Mouse (Mus musculus): Measurements from ENCODE around the gene Gmpr.

Gene Gmpr

DNA sequence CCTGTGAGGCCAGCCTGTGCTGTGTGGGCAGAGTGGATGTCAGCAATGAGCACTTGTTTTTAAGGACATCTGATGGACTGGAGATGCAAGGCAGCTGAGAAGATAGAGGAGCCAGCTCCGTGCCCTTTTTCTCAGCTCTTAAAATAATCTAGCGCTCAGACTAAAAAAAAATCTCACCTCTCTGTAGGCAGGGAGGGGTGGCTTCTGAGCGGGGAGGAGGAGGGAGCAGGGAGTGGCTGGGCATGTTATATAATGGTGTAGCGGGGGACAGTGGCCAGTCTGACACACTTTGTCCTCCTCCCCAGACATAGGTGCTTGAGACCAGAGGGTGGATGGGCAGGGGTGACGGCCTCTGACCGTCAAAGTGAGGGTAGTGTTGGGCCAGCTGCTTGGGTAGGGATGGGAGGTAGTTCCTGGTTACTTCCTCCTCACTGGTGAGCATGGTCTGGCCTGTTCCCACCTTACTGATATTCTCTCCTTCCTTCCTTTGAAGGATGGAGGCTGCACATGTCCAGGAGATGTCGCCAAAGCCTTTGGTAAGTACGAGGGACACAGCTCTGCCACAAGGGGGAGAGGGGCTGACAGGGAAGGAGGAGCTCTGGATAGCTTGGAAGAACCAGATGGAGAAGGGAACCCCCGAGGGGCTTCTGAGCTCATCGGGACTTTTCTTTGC, 31.4 kb downstream of the Gmpr start:
- no peak for DNase-seq (ENCODE audit: low read depth in 2 of 2, low spot score in 2 of 2)

DNA sequence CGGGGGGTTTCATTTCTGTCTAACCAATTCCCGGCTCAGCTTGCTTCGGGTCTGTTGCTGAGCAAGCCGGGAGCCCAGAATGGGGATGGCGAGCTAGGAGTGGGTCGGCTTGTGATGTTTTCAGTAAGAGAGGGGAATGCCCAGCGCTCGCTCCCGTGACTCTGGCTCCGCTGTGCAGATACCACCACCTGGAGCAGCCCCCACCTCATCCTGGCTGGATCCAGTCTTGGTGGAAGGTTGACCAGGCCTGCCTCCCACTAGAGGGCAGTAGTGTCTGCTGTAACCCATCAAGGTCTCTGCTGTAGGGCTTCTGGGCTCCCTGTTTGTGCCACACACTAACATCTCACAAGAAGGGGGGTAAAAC, 31.9 kb downstream of the Gmpr start:
- DNase-seq (ENCODE audit: low read depth in 2 of 2, low spot score in 2 of 2): peak in 1 of 2 experiments; percentile 6

DNA sequence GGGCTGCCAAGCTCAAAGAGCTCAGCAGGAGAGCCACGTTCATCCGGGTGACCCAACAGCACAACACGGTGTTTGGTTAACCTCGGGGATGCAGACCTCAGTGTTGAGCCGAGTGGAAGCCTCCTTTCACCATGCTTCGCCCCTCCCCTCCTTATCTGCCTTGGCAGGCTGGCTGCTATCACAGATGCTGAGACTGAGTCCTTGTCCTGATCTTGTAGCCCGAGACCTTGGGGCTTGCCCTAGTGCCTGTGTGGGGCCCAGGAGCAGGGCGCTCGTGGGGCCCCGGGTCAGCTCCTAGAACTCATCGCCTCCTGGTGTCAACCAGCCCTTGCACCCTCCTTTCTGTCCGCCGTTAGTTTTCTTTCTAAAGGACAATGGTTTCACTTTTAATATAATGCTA, 38.7 kb downstream of the Gmpr start:
- no peak for DNase-seq (ENCODE audit: low read depth in 2 of 2, low spot score in 2 of 2)

GRCm38 (mm10) chr13:45546946-45547345, 39.7 kb downstream of the Gmpr start:
- DNase-seq (ENCODE audit: low read depth in 2 of 2, low spot score in 2 of 2): no peak

- no peak for DNase-seq (ENCODE audit: low read depth in 2 of 2, low spot score in 2 of 2)
Measured at GRCm38 (mm10) chr13:45547549-45547948, 40.3 kb downstream of the Gmpr start.

- no peak for DNase-seq (ENCODE audit: low read depth in 2 of 2, low spot score in 2 of 2)
Measured at GRCm38 (mm10) chr13:45553674-45554073, 46.4 kb downstream of the Gmpr start.

DNA sequence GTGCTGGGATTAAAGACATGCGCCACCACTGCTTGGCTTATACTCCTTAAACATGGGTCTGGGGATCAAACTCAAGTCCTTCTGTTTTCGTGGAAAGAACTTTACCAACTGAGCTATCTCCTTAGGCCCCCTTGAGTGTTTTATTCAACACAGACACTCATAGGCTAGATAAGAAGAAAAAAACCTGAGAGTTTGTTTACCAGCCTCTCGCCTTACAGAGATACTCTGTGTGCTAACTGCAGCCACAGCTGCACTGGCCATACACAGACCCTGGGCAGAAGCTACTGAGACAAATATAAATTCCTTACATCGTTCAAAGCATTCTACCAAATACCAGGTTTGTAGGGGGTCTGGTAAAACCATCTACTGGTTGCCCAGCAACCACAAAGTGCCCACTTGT, 51.1 kb downstream of the Gmpr start:
- no peak for DNase-seq (ENCODE audit: low read depth in 2 of 2, low spot score in 2 of 2)

DNA sequence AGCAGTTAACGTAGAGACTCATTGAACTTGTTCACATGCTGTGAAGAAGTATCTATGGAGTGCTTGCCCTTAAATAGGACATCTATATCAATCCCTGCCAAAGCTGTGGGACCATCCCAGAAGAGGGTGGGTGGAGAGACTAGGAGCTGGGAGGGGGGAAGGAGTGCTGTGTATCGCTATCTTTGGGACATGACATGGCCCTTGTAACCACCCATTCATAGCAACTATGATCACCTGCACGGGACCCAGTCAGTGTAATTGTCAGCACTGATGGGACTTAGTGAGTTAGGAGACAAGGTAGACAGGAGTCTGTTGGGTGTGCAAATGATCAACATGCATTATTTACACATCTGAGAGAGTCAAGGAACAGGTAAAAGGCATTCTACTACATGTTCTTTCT, 52.0 kb downstream of the Gmpr start:
- no peak for DNase-seq (ENCODE audit: low read depth in 2 of 2, low spot score in 2 of 2)

DNA sequence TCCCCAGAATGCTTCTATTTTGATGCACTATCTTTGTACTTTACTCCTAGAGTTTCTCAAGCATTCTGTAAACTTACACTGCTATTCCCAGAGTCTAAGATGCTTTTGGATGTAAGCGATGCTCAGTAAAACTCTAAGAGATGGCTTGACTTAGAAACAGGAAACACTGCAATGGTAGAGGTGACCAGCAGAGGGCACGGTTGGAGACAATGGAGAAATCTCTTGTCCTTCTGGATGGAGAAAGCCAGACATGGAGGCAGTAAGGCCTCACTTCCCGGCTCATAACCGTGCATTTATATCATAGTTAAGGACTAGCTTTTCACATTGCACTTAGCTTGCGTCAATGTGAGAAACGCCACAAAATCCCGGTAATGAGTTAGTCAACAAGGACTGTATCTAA, 53.3 kb downstream of the Gmpr start:
- DNase-seq (ENCODE audit: low read depth in 2 of 2, low spot score in 2 of 2): no peak

GRCm38 (mm10) chr13:45562011-45562410, 54.8 kb downstream of the Gmpr start:
- DNase-seq (ENCODE audit: low read depth in 2 of 2, low spot score in 2 of 2): no peak

GRCm38 (mm10) chr13:45564946-45565345, 57.7 kb downstream of the Gmpr start:
- no peak for DNase-seq (ENCODE audit: low read depth in 2 of 2, low spot score in 2 of 2)

GRCm38 (mm10) chr13:45569932-45570331, 62.7 kb downstream of the Gmpr start:
- no peak for DNase-seq (ENCODE audit: low read depth in 2 of 2, low spot score in 2 of 2)

DNA sequence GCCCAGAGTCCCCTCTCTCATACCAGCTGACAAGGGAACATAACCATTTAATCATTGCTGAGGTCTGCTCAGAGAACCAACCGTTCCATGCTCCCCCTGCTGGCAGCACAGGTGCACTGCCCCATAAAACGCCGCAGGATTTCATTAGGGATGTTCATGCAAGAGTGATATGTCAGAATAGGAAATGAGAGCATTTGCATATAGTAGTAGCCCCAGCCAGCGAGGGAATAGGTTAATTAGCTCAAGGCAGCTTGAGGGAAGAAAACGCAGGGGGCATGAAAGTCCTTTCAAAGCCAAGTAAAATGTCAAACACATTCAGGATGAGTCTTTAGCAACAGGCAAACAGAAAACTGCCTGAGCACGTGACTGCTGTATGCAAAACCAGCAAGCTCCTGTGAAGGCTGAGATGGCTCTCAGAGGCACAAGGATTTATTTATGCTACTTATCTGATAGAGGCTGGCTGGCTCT, 64.6 kb downstream of the Gmpr start:
- peak; percentile 31 to 60 for DNase-seq (ENCODE audit: low read depth in 2 of 2, low spot score in 2 of 2)

GRCm38 (mm10) chr13:45572768-45573167, 65.5 kb downstream of the Gmpr start:
- DNase-seq (ENCODE audit: low read depth in 2 of 2, low spot score in 2 of 2): peak in 1 of 2 experiments; percentile 11

- no peak for DNase-seq (ENCODE audit: low read depth in 2 of 2, low spot score in 2 of 2)
Measured at GRCm38 (mm10) chr13:45576185-45576584, 68.9 kb downstream of the Gmpr start.

- DNase-seq (ENCODE audit: low read depth in 2 of 2, low spot score in 2 of 2): no peak
Measured at GRCm38 (mm10) chr13:45577366-45577765, 70.1 kb downstream of the Gmpr start.

DNA sequence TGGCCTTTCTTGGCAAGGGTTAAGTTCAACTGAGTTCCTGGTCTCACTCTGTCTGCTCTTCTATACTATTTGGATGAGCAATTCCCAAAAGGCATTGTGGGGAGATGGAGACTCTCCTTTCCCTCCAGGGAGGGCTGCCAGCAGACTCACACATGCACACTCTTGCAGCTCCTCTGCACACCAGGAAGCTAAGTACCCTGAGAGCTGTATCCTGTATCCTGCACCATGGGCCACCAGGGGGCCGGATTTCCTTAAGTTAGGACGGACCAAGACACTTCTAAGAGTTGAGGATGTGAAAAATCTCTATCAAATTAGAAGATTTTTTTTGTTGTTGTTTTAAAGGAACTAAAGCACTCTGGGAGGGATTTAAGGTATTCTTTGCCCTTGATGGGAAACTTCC, 70.5 kb downstream of the Gmpr start:
- DNase-seq (ENCODE audit: low read depth in 2 of 2, low spot score in 2 of 2): no peak

- DNase-seq (ENCODE audit: low read depth in 2 of 2, low spot score in 2 of 2): no peak
Measured at GRCm38 (mm10) chr13:45579751-45580150, 72.5 kb downstream of the Gmpr start.

DNA sequence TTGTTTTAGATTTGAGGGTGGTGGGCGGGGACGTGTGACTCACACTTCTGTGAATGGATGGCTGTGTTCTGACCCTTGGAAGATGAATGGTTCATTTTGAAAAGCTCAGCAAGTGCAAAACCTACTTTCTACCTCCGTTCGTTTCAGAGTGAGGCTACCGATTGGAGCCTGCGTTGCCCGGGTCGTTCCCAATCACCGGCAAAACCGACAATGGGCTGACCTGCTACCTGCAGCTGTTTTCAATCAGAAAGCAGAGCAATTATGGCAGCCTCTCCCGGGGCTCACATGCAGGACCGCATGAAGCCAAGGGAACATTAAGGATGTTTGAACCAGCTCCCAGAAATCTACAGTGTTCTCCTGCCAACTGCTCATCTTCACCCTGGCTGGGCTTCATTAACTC, 75.0 kb downstream of the Gmpr start:
- DNase-seq (ENCODE audit: low read depth in 2 of 2, low spot score in 2 of 2): no peak

GRCm38 (mm10) chr13:45583061-45583460, 75.8 kb downstream of the Gmpr start:
- no peak for DNase-seq (ENCODE audit: low read depth in 2 of 2, low spot score in 2 of 2)

- DNase-seq (ENCODE audit: low read depth in 2 of 2, low spot score in 2 of 2): no peak
Measured at GRCm38 (mm10) chr13:45590898-45591297, 83.7 kb downstream of the Gmpr start.

DNA sequence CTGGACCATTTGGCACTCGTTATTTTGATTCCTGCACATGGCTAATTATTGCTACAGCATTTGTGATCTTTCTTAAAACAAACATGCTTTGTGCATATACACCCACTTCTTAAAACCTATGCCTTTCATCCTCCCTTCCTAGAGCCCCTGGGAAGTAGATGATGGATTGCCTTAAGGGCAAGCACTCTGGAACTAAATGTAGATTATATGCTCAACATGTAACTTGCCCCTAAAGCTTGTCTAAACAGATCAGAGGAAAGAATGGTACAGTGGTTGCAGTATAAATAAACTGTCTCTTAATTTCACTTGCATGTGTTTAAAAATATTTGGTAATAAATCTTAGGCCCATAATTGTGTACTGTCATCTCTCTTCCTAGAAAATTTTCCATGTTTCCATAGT, 86.7 kb downstream of the Gmpr start:
- no peak for DNase-seq (ENCODE audit: low read depth in 2 of 2, low spot score in 2 of 2)

- DNase-seq (ENCODE audit: low read depth in 2 of 2, low spot score in 2 of 2): no peak
Measured at GRCm38 (mm10) chr13:45595416-45595815, 88.2 kb downstream of the Gmpr start.
